Mouse (Mus musculus): ENCODE measurements around the gene Slc12a3. TPM values are rescaled to one million over a fixed set of nuclear protein-coding genes. Genes with fewer than 3 reads are reported as not detected.

The Slc12a3 gene
- under 1 TPM; 0.28 to 0.59 TPM for total RNA-seq (2021)
- long read RNA-seq, experiment 1 = 0 reads
- long read RNA-seq, experiment 2 = 0 reads

GRCm38 (mm10) chr8:94328932-94329728, at the start of gene Slc12a3:
TSS of gene Slc12a3 (plus strand) at chr8:94329201.
- DNase-seq (ENCODE audit: low spot score in 2 of 2) = no peak

DNA sequence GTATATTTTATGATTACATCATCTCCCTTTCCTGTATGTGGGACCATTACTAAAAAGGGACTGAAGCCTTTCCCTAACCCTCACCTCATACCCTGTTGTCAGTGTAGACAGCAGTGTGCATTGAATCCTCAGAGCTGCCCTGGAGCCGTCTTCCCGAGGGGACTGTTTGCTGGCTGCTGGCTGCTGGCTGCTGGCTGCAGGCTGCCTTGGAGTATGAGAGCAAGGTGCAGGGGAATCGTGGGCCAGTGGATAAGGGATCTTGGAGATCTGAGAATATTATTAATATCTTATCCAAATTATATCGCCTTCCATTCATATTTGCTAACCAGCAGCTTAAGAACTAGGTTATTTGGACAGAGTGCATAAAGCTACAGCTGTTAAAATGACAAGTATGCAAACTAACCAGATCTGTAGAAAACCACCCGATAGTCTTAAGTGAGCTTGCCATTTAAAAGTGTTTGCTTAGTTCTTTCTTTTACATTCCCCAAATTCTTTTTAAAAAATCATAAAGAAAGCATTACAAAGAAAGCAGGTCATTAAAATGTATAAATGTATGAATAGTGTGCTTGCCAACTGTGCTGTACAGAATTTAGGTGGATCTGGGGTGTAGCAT, 48.9 kb upstream of the Slc12a3 start:
- no peak for DNase-seq (ENCODE audit: low spot score in 2 of 2)

DNA sequence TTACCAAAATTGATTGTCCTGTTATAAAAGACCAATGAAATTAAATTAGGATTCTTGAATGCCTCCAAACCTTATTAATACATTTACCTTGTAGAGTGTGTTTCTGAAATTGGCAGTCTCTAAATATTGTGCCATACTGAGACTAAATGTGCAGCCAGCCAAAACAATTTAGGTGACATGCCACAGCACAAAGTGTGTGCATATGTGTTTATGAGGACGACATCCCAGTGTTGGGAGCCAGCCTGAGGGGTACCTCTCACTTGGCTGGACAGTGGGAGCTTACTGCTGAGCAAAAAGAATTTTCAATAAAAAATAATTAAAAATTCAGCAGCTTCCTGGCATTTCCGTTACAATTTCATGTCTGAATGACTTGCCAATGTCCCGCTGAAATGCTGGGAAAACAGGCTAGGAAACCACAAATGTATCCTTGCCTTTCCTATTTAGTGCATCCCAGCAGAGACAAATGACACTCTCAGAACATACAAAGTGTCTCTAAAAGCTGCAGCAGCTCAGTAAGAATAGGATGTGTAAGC, 46.5 kb upstream of the Slc12a3 start:
- DNase-seq (ENCODE audit: low spot score in 2 of 2) = no peak

GRCm38 (mm10) chr8:94284204-94284603, 44.8 kb upstream of the Slc12a3 start:
- no peak for DNase-seq (ENCODE audit: low spot score in 2 of 2)

GRCm38 (mm10) chr8:94290606-94291005, 38.4 kb upstream of the Slc12a3 start:
- DNase-seq (ENCODE audit: low spot score in 2 of 2) = peak in 1 of 2 experiments; percentile 52

DNA sequence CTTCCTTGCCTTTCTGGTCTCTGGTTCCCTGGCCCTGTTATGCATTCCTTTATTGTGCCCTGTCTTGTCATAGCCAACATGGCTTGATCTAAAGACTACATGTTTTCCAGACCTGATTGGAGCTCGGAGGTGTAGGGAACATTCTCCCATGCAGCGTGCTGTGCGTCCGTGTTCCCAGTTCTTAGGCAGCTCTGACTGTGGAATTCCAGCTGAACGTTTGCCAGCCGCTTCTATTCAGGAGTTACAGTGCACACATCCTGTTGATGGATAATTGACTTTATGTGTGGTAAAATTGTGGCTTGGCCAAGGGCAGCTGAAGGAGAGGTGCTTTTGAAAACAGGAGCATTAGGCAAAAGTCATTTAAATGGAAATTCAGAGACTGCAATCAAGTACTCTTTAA, 36.9 kb upstream of the Slc12a3 start:
- DNase-seq (ENCODE audit: low spot score in 2 of 2) = peak in 1 of 2 experiments; percentile 12

- DNase-seq (ENCODE audit: low spot score in 2 of 2) = no peak
These were observed 36.4 kb upstream of the Slc12a3 start for GRCm38 (mm10) chr8:94292626-94293025.

DNA sequence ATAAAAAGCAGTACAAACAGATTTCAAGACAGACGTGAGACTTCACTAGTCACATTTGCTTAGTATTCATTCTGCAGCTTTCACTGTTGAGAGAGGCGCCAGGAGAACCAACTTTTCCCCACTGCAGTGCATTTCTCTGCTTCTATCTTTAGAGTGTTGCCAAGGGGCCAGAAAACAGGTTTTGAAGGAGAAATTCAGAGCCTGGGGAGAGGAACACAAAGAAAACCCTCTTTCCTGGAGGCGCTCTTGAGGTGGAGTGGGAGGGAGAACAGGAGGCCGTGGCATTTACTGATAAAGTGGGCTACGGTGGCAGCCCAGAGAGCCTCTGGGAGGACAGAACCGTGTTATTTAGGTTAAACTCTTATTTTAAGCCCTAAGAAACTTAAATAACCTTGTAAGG, 33.3 kb upstream of the Slc12a3 start:
- DNase-seq (ENCODE audit: low spot score in 2 of 2) = peak in 1 of 2 experiments; percentile 7

GRCm38 (mm10) chr8:94296312-94296991, 32.5 kb upstream of the Slc12a3 start:
- no peak for DNase-seq (ENCODE audit: low spot score in 2 of 2)

GRCm38 (mm10) chr8:94297101-94297500, 31.9 kb upstream of the Slc12a3 start:
- no peak for DNase-seq (ENCODE audit: low spot score in 2 of 2)

- no peak for DNase-seq (ENCODE audit: low spot score in 2 of 2)
These were observed 28.2 kb upstream of the Slc12a3 start for GRCm38 (mm10) chr8:94300809-94301208.

DNA sequence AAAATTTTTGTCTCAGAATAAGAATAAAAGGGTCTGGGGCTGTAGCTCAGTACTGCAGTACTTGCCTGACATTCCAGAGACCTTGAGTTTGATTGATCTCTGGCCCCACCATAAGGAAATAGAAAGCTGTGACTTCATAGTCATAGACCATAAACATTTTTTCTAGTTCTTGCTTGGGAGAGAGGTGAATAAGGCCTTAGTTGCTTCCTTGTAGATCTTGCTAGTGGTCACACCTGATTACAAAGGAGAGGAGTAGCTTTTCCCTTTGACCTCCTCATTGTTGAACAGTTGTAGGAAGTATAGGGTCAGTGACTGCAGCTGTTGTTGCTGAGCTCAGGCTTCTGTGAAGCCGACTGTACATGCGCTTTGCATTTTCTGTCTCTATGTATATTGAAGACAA, 24.6 kb upstream of the Slc12a3 start:
- DNase-seq (ENCODE audit: low spot score in 2 of 2) = no peak

DNA sequence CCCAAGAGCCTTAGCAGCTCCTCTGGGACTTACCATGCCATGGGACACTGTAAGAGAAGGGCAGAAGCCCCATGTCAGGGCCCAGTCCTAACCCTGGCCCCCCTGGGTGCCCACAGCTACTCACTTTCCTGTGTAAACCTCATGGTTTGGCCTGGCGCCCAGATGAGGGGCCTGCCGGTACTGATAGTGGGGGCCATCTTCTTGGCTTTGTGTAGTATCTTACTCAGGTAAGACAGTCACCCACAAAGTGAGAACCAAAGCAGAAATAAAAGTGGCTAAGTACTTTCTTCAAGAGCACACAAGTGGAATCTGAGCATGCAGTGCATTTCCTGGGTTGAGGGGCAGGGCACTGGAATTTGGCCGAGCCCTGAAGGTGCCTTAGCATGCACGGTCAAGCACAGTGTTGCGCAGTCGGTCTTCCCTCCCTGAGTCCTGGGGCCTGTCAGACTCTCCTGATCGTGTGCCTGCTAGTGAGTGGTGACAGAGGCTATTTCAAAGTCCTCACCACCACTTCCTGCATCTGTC, 21.9 kb upstream of the Slc12a3 start:
- no peak for DNase-seq (ENCODE audit: low spot score in 2 of 2)

DNA sequence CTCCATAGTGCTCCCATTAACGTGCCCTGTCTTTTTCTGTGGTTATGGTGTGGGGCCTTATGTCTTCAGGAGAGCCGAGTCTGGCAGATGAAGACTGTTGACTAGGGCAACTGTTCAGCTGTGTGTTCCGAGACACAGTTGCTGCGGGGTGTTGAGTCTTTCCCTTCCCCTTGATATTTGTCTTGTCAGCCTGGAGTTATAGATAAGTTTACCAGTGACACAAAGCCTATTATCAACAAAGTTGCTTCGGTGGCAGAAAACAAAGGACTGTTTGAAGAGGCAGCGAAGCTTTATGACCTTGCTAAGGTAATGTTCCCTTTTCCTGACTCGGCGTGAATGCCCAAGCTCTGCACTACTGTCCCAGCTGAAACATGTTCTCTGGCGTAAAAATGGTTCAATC, 21.3 kb upstream of the Slc12a3 start:
- no peak for DNase-seq (ENCODE audit: low spot score in 2 of 2)

DNA sequence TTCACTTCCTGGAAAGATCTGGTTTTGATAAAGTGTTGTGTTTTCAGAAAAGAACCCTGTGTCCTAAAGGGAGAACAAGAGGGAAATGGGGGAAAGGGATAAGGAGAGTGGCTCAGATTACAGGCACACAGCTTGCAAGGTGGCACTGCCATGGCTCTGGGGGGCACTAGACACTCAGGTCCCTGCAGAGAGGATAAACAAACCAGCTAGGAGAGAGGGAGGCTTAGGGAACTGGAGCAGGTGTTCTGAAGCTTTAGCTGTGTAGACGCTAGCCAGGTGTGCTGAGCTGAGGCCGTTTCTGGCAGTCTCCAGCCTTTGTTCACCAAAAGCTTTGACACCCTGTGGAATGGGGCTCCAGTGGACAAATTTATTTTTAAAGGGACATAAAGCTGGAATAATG, 14.9 kb upstream of the Slc12a3 start:
- DNase-seq (ENCODE audit: low spot score in 2 of 2) = no peak

- DNase-seq (ENCODE audit: low spot score in 2 of 2) = no peak
These were observed 11.8 kb upstream of the Slc12a3 start for GRCm38 (mm10) chr8:94317249-94317648.

DNA sequence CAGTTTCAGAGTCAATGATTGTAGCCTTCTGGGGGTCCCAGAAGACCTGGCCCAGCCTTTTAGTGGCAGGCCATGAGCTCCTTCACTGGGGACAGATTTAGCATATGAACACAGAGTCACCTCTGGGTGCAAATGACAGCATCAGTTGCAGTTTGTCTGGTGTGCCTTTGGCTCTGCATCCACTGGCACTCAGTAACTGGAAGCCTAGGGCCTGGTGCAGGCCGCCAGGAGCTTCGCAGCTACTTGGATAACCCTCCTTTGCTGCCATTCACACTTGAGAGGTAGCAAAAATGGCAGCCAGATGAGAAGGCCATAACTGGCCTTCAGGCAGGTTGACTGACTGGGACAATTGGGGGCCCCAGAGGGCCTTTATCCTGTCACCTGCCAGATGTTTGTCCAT, 11.3 kb upstream of the Slc12a3 start:
- DNase-seq (ENCODE audit: low spot score in 2 of 2) = no peak

GRCm38 (mm10) chr8:94320036-94320435, 9.0 kb upstream of the Slc12a3 start:
- DNase-seq (ENCODE audit: low spot score in 2 of 2) = no peak

GRCm38 (mm10) chr8:94322083-94322482, 6.9 kb upstream of the Slc12a3 start:
- no peak for DNase-seq (ENCODE audit: low spot score in 2 of 2)

DNA sequence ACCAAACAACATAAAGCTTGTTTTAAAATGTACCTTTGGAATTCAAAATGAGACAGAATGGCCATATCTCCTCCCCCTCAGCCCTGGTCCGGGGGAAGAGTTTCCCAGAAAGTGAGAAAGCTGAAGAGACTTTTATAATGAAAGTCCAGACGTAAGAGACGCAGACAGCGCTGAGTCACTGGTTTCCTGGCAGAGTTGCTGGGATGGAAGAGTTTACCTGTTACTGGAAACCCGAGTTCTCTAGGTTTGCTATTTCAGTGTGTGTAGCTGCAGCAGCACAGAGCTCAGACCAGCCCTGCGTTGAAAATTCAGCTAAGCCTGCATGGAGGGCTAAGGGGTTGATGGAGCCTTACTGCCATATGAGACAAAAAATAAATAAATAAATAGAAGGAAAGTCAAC, 6.0 kb upstream of the Slc12a3 start:
- peak; percentile 44 to 48 for DNase-seq (ENCODE audit: low spot score in 2 of 2)

GRCm38 (mm10) chr8:94324071-94324470, 4.9 kb upstream of the Slc12a3 start:
- no peak for DNase-seq (ENCODE audit: low spot score in 2 of 2)

- no peak for DNase-seq (ENCODE audit: low spot score in 2 of 2)
These were observed 3.0 kb upstream of the Slc12a3 start for GRCm38 (mm10) chr8:94326016-94326415.

Measured in left cerebral cortex, adult 18-20 months (tissue).